Mouse (Mus musculus) cerebellum, adult 2 months (tissue): ENCODE measurements around the gene Rgr.

Experiments used
- CTCF ChIP-seq: fragments of 200-500 bp; IDR thresholded peaks from 2 replicates; pipeline ENCODE4 v1.5.1; 2011; ENCODE audit warnings: low read depth, mild to moderate bottlenecking, control low read depth, low read length, moderate library complexity, borderline replicate concordance; ENCODE audit not compliant: insufficient read depth
- POLR2A ChIP-seq: fragments of 200-500 bp; IDR thresholded peaks from 2 replicates; pipeline ENCODE4 v1.6.1; 2011; ENCODE audit warnings: low read length, control low read depth, borderline replicate concordance; ENCODE audit not compliant: insufficient read depth

GRCm38 (mm10) chr14:37032481-37033104, 16.2 kb downstream of the Rgr start:
- TF ChIP-seq POLR2A: no peak
- no peak for TF ChIP-seq CTCF
